In the genomic region with DNA sequence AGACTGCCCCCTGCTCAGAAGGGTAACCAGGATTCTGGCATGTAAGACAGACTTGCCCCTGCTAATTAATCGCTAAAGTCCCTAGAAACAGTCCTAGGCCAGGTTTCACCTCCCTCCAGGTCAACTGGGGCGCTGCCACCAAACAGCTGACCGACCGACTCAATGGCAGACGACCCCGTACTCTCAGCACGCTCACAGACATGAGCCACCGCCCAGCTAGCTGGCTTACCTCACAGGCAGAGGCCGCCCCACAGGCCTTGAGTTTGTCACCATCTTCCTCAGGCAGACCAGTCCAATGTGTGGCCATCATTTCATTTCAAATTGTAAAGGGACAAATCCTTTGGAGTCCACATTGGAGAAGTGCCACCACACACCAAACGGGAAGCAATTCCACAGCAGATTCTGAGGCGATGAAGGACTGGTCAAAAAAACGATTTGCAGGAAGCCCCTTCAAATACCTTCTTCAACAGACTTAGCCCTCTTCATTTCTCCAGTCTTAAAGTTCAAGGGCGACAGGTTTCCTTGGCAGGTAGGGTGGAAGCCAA, we compare ENCODE assay signal across 8 mouse cellular contexts. TPM values are rescaled to one million over a fixed set of nuclear protein-coding genes. Genes with fewer than 3 reads are reported as not detected.
DNase-seq lines count a peak whose midpoint lies in the region; ATAC-seq and TF ChIP-seq lines count a peak whose summit lies in the region.

No protein-coding gene starts in this region.

- H3K27ac ChIP-seq in forebrain, embryonic 13.5 days: peak overlapping the region; percentile 99
- peak overlapping the region; percentile 100 for H3K27ac ChIP-seq in hindbrain, embryonic 13.5 days

- no peaks in the 10 kb centered on the region for H3K36me3 ChIP-seq in forebrain, embryonic 13.5 days (ENCODE audit: poor library complexity, severe bottlenecking)
- no peaks in the 10 kb centered on the region for H3K36me3 ChIP-seq in hindbrain, embryonic 13.5 days

- no peaks in the 10 kb centered on the region for H3K9me3 ChIP-seq in forebrain, embryonic 13.5 days (replicated peaks)
- H3K9me3 ChIP-seq in hindbrain, embryonic 13.5 days: no peaks in the 10 kb centered on the region

- H3K4me3 ChIP-seq in forebrain, embryonic 13.5 days: peak overlapping the region; percentile 98
- H3K4me3 ChIP-seq in hindbrain, embryonic 13.5 days: peak overlapping the region; percentile 93

- H3K9ac ChIP-seq in forebrain, embryonic 13.5 days: peak overlapping the region; percentile 100
- peak overlapping the region; percentile 100 for H3K9ac ChIP-seq in hindbrain, embryonic 13.5 days

- DNase-seq in ovary, postnatal 14 days (ENCODE audit: low spot score): peak; percentile 12
- DNase-seq in ovary, postnatal 10 days (ENCODE audit: low spot score): no peak
- DNase-seq in brain, embryonic 14.5 days (ENCODE audit: low read depth): peak; percentile 79
- DNase-seq in liver: peak; percentile 84
- DNase-seq in neural tube, embryonic 10.5 days (ENCODE audit: extremely low spot score, low spot score): peak; percentile 66
- peak; percentile 66 for DNase-seq in yolk sac, embryonic 10.5 days (ENCODE audit: low spot score)

- H3K4me2 ChIP-seq in forebrain, embryonic 13.5 days: peak overlapping the region; percentile 94
- peak overlapping the region; percentile 83 for H3K4me2 ChIP-seq in hindbrain, embryonic 13.5 days

- TF ChIP-seq CTCF in brain, embryonic 14.5 days (IDR thresholded peaks at IDR 0.05; ENCODE audit: borderline replicate concordance, extremely low read depth, insufficient read depth, insufficient read length): no peak

- WGBS in forebrain, embryonic 13.5 days: under 1% methylated on average over 13 of the region's 13 CpGs
- WGBS in hindbrain, embryonic 13.5 days: 0% methylated on average over 13 of the region's 13 CpGs

- H3K4me1 ChIP-seq in forebrain, embryonic 13.5 days: peaks cover 51% of the 10 kb centered on the region
- H3K4me1 ChIP-seq in hindbrain, embryonic 13.5 days (replicated peaks): peaks cover 42% of the 10 kb centered on the region

- no peak for TF ChIP-seq POLR2A in brain, embryonic 14.5 days (IDR thresholded peaks at IDR 0.05; ENCODE audit: borderline replicate concordance, extremely low read depth, insufficient read depth, insufficient read length, poor library complexity, severe bottlenecking)

- no peaks in the 10 kb centered on the region for H3K27me3 ChIP-seq in forebrain, embryonic 13.5 days
- H3K27me3 ChIP-seq in hindbrain, embryonic 13.5 days: no peaks in the 10 kb centered on the region

- no peak for ATAC-seq in forebrain, embryonic 13.5 days
- ATAC-seq in hindbrain, embryonic 13.5 days (ENCODE audit: low FRiP score): no peak

RNA-seq across cellular contexts. Expression of a gene that starts 1.5 kb away (rescaled TPM):
- polyA plus RNA-seq in brain, embryonic 14.5 days (2012; rRNA removed): 62.6 and 107 TPM in 2 replicates
- polyA plus RNA-seq in forebrain, embryonic 13.5 days (2015; fragmentation: Nextera tagmentation; extraction: Ambion mirVana): 37.1 and 38.6 TPM in 2 replicates
- polyA plus RNA-seq in hindbrain, embryonic 13.5 days (2015; fragmentation: Nextera tagmentation; extraction: Ambion mirVana): 35.6 and 41.1 TPM in 2 replicates
